18 mouse cellular contexts compared by ENCODE assay signal in genomic region chr13:113622122-113622864, GRCm38 (mm10). TPM values are rescaled to one million over a fixed set of nuclear protein-coding genes. Genes with fewer than 3 reads are reported as not detected.
DNase-seq lines count a peak whose midpoint lies in the region; ATAC-seq and TF ChIP-seq lines count a peak whose summit lies in the region.
"Had no signal": no experiment of that assay in that cellular context is flagged by ENCODE, and none has a peak within 500 bp of the region (broad histone marks: within the 10 kb centered on the region; RNA-seq: fewer than 3 reads in every experiment).

No protein-coding gene starts in this region.

- TF ChIP-seq EP300 in lung, postnatal 0 days (IDR thresholded peaks at IDR 0.05) = peak; percentile 81

- peaks cover 4% of the 10 kb centered on the region; the same call in 1 of the 2 replicates for H3K4me1 ChIP-seq in heart, embryonic 11.5 days (ENCODE audit: control insufficient read depth, insufficient read depth, low read length)
- peaks cover 3% of the 10 kb centered on the region; the same call in 1 of the 2 replicates for H3K4me1 ChIP-seq in lung, postnatal 0 days (ENCODE audit: insufficient read depth, low read depth, low read length)
- H3K4me1 ChIP-seq in limb, embryonic 13.5 days = peaks cover 18% of the 10 kb centered on the region

- H3K27me3 ChIP-seq in heart, embryonic 11.5 days (ENCODE audit: control insufficient read depth, insufficient read depth, low read length) = no peaks in the 10 kb centered on the region
- no peaks in the 10 kb centered on the region for H3K27me3 ChIP-seq in lung, postnatal 0 days (replicated peaks; ENCODE audit: insufficient read depth, low read length)
- H3K27me3 ChIP-seq in limb, embryonic 13.5 days = no peaks in the 10 kb centered on the region
- H3K27me3 ChIP-seq: forebrain, embryonic 12.5 days; heart, embryonic 15.5 days had no signal

- H3K4me3 ChIP-seq in heart, embryonic 11.5 days (ENCODE audit: low read depth, low read length) = no peak overlapping the region
- no peak overlapping the region for H3K4me3 ChIP-seq in lung, postnatal 0 days (ENCODE audit: low read depth, low read length)
- H3K4me3 ChIP-seq in limb, embryonic 13.5 days = no peak overlapping the region
- H3K4me3 ChIP-seq: forebrain, embryonic 12.5 days; heart, embryonic 15.5 days had no signal

- no peaks in the 10 kb centered on the region for H3K9me3 ChIP-seq in heart, embryonic 11.5 days (replicated peaks; ENCODE audit: control insufficient read depth, low read length)
- no peaks in the 10 kb centered on the region for H3K9me3 ChIP-seq in lung, postnatal 0 days (ENCODE audit: low read length)
- H3K9me3 ChIP-seq in limb, embryonic 13.5 days = no peaks in the 10 kb centered on the region
- H3K9me3 ChIP-seq: forebrain, embryonic 12.5 days; heart, embryonic 15.5 days had no signal

- 0 out of 2 replicates have a peak overlapping the region, but pooled peaks have one; percentile 28 for H3K9ac ChIP-seq in heart, embryonic 11.5 days (ENCODE audit: low read depth, low read length)
- H3K9ac ChIP-seq in lung, postnatal 0 days (replicated peaks; ENCODE audit: low read depth) = no peak overlapping the region
- no peak overlapping the region for H3K9ac ChIP-seq in limb, embryonic 13.5 days
- H3K9ac ChIP-seq: forebrain, embryonic 12.5 days; heart, embryonic 15.5 days had no signal

- H3K4me2 ChIP-seq in heart, embryonic 11.5 days = no peak overlapping the region
- H3K4me2 ChIP-seq in lung, postnatal 0 days (replicated peaks; ENCODE audit: low read depth, low read length) = no peak overlapping the region
- H3K4me2 ChIP-seq in limb, embryonic 13.5 days (replicated peaks) = no peak overlapping the region
- H3K4me2 ChIP-seq: forebrain, embryonic 12.5 days; heart, embryonic 15.5 days; liver, embryonic 11.5 days had no signal

- H3K36me3 ChIP-seq in heart, embryonic 11.5 days (ENCODE audit: control insufficient read depth, insufficient read depth, low read length) = no peaks in the 10 kb centered on the region
- H3K36me3 ChIP-seq in lung, postnatal 0 days (ENCODE audit: insufficient read depth, low read length) = no peaks in the 10 kb centered on the region
- no peaks in the 10 kb centered on the region for H3K36me3 ChIP-seq in limb, embryonic 13.5 days
- H3K36me3 ChIP-seq: forebrain, embryonic 12.5 days; heart, embryonic 15.5 days had no signal

- no peak for TF ChIP-seq CTCF in lung, postnatal 0 days (IDR thresholded peaks at IDR 0.05)

- DNase-seq in heart, postnatal 14 days = no peak
- peak; percentile 77 for DNase-seq in lung, postnatal 0 days (ENCODE audit: low spot score)
- DNase-seq in lung, postnatal 4 days = no peak
- DNase-seq in embryo, embryonic 9.5 days (ENCODE audit: extremely low spot score) = peak; percentile 63
- no peak for DNase-seq in thymus, postnatal 25 days
- DNase-seq in cerebellum, adult 11-12 months = no peak
- DNase-seq: cerebellum, postnatal 25 days; gastrocnemius, postnatal 25 days; thymus, postnatal 4 days had no signal

- no peak overlapping the region for H3K27ac ChIP-seq in heart, embryonic 11.5 days (ENCODE audit: low read depth, low read length)
- H3K27ac ChIP-seq in lung, postnatal 0 days (ENCODE audit: low read length) = peak overlapping the region; percentile 75
- H3K27ac ChIP-seq in limb, embryonic 13.5 days = no peak overlapping the region
- H3K27ac ChIP-seq: forebrain, embryonic 12.5 days; heart, embryonic 15.5 days had no signal

- 47% methylated on average over 11 of the region's 11 CpGs for WGBS in heart, embryonic 11.5 days (ENCODE audit: insufficient replicate concordance)
- 30% methylated on average over 11 of the region's 11 CpGs for WGBS in lung, postnatal 0 days
- WGBS in limb, embryonic 13.5 days = 33% methylated on average over 11 of the region's 11 CpGs

- intact Hi-C loops in heart, postnatal 14 days (cut with DNase I) = no loop called here

- ATAC-seq in heart, embryonic 11.5 days (replicated peaks; ENCODE audit: insufficient number of reproducible peaks, low FRiP score, low TSS enrichment) = no peak
- peak; percentile 52 for ATAC-seq in lung, postnatal 0 days
- ATAC-seq in limb, embryonic 13.5 days (ENCODE audit: low FRiP score, low read depth) = peak; percentile 22; the same call in 1 of the 2 replicates
- ATAC-seq: inflammation-experienced regulatory T-cells, adult 6 months had no signal

RNA-seq across cellular contexts. Expression of gene Snx18, which starts 3.9 kb away (rescaled TPM):
- 21.6 and 23.1 TPM in 2 replicates for polyA plus RNA-seq in heart, embryonic 11.5 days (2014; fragmentation: Nextera tagmentation; extraction: Ambion mirVana)
- total RNA-seq in heart, postnatal 14 days (2021) = 10 to 100 TPM; 28.4 to 28.7 TPM
- polyA plus RNA-seq in lung, postnatal 0 days (2015; fragmentation: Nextera tagmentation; extraction: Ambion mirVana) = 18.1 and 22.0 TPM in 2 replicates
- 23.2 and 23.5 TPM in 2 replicates for polyA plus RNA-seq in limb, embryonic 13.5 days (2015; fragmentation: Nextera tagmentation; extraction: Ambion mirVana)

RNA-seq across cellular contexts. Expression of gene Hspb3, which starts 41.2 kb away (rescaled TPM):
- 71.8 and 75.2 TPM in 2 replicates for polyA plus RNA-seq in heart, embryonic 11.5 days (2014; fragmentation: Nextera tagmentation; extraction: Ambion mirVana)
- total RNA-seq in heart, postnatal 14 days (2021) = 10 to 100 TPM; 13.7 to 16.2 TPM
- 0.62 and 0.96 TPM in 2 replicates for polyA plus RNA-seq in lung, postnatal 0 days (2015; fragmentation: Nextera tagmentation; extraction: Ambion mirVana)
- polyA plus RNA-seq in limb, embryonic 13.5 days (2015; fragmentation: Nextera tagmentation; extraction: Ambion mirVana) = 10.9 TPM in 2 replicates
- total RNA-seq: megakaryocyte, adult 5-6 weeks; MEL had no signal
- polyA plus RNA-seq: C2C12; inflammation-experienced regulatory T-cells, adult 6 months had no signal

Comparison
In these comparisons a context has a peak if more than half of its experiments do, and no peak if none do; other contexts are left out.
1. DNase-seq: peak in lung, postnatal 0 days (single experiment) and embryo, embryonic 9.5 days (single experiment); none in heart, postnatal 14 days (0 of 2), lung, postnatal 4 days (0 of 2), thymus, postnatal 25 days (single experiment) and cerebellum, adult 11-12 months (single experiment).